Mouse (Mus musculus): ENCODE results near the gene Stk40. TPM values are rescaled to one million over a fixed set of nuclear protein-coding genes. Genes with fewer than 3 reads are reported as not detected.

Gene Stk40
- total RNA-seq, 2 experiments from 2014 or later = 52.4 to 63.1 TPM

- DNase-seq = no peak
Measured at GRCm38 (mm10) chr4:126120506-126120905, 16.7 kb downstream of the Stk40 start.

GRCm38 (mm10) chr4:126123309-126124040 is 19.7 kb downstream of the Stk40 start:
- DNase-seq = peak; percentile 49 to 60

- no peak for DNase-seq
Measured at GRCm38 (mm10) chr4:126130502-126130901, 26.7 kb downstream of the Stk40 start.

GRCm38 (mm10) chr4:126131290-126132121 is 27.7 kb downstream of the Stk40 start:
- DNase-seq = peak; percentile 73 to 77

GRCm38 (mm10) chr4:126132636-126133264 is 29.0 kb downstream of the Stk40 start:
- DNase-seq = no peak

DNA sequence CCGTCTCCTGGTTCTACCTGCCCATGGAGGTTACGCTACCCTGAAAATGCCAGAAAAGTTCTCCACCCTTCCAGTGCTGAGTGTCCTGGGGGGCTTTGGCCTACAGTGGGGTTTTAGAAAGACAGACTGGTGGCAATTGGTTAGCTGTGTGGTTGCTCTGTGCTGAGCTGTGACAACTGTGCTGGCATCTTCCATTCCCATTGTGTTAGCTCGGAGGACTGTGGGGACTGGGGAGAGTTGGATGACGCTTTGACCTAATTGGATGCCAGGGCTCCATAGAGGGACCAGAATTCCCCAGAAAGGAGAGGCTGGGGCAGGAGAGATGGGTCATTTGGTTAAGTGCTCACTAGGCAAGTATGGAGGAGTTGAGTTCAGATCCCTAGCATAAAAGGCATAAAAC is 30.5 kb downstream of the Stk40 start:
- DNase-seq = no peak

DNA sequence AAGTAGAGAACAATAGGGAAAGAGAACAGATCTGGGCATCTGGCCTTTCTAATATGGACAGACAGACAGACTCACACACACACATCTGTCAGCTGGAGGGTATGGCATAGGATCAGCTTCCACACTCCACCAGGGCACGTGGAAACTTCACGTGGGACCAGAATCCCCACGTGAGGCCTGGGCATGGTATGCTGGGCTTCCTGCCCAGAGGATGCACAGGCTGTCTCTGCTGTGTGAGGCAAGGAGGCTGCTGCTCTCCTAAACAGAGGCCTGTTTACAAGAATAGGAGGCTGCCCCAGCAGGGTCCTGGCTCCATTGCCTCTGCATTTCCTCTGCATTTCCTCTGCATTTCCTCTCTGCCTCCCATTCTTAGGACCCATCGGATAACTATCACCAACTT is 30.9 kb downstream of the Stk40 start:
- no peak for DNase-seq

GRCm38 (mm10) chr4:126137773-126138172 is 34.0 kb downstream of the Stk40 start:
- no peak for DNase-seq

DNA sequence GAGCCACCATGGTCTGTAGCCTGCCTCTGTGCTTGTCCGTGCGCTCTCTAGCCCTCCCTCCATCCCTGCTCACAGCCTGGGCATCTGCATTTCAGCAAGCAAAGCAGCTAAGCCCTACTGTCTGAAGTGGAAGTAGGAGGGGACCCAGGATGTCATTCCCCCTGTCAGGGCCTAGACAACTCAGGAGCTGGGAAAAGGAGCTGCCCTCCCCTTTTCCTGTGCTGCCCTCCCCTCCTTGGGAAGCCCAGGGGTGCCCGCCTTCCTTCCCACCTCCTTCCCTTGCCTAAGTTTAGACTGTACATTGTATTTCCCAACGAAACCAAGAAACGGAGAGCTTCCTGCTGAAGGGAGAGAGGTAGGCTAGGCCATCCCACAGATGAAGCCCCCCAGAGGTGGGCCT is 37.3 kb downstream of the Stk40 start:
- peak in 1 of 2 experiments; percentile 57 for DNase-seq

DNA sequence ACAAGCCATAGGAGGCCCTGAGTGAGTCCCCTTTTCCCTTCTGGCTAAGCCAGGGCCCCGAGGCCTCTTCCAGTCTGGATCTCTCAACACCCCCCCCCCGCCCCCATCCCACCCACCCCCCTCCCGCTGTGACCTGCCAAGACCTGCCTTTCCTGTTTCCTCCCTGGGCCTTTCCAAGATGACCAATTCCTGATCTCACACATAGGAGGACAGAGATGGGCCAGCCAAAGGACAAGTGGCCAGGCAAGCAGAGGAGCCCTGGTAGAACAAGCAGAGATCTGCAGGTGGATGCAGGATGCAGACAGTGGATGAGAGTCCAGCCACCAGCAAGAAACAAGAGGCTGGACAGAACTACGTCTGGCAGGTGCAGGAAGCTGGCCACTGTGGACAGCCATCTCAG is 41.6 kb downstream of the Stk40 start:
- DNase-seq = no peak

DNA sequence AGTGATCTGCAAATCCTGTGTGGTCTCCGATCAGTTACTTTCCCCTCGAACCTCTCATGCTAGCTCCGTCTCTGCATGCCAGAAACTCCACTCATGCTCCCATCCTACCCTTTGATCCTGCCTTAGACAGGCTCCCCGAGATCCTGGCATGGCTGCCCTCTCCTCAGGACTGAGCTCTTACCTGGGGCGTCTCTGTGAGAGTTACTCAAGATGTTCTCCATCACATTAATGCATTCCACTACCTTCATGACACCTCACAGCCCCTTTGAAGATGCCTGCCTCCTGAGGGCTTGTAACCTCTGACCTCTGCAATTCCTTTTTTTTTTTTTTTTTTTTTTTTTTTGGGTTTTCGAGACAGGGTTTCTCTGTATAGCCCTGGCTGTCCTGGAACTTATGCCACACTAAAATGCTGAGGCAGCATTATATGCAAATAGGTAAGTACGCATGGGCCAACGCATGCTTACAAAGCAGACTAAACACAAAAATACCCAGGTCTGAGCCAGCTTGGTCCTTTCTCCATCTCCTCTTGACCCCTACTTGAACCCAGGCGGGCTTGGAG is 43.3 kb downstream of the Stk40 start:
- DNase-seq = no peak

DNA sequence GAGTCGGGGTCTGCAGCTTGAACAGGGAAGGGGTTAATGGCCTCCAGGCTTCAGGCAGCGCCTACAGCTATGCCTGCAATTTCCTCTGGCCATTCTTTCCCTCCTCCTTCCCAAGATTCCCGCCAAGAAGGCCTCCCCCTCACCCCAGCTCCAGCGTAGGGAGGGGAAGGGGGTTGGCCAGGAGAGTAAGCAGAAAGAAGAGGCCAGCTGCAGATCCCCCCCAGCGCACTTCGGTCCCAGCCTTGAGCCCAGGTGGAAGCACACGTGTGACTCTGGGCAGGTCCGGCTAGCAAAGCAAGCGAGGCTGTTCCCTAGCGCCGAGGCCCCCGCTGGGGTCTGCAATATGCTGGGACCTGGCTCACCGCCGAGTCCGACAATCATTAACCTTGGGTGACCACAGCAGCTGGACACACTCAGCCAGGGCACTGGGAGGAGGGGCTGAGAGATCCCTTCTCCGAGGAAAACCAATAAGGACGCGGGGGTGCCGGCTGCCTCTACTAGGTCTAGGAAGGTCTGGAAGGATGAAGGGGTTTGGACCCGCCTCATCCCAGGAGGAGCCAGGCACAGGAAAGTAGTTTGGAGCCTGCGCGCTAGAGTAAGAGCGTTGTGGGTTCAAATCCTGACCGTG is 43.9 kb downstream of the Stk40 start, which contains the start of gene Eva1b:
Eva1b (plus strand) TSS at position 212 of the 628 bp plus-strand sequence.
- peak; percentile 53 to 73 for DNase-seq

GRCm38 (mm10) chr4:126148161-126148961 is 44.6 kb downstream of the Stk40 start:
- peak; percentile 72 to 84 for DNase-seq

GRCm38 (mm10) chr4:126149041-126149676 is 45.4 kb downstream of the Stk40 start:
- DNase-seq = no peak

- no peak for DNase-seq
Measured at GRCm38 (mm10) chr4:126149798-126150197, 46.0 kb downstream of the Stk40 start.

GRCm38 (mm10) chr4:126150297-126150948 is 46.7 kb downstream of the Stk40 start:
- DNase-seq = peak; percentile 69 to 81

GRCm38 (mm10) chr4:126150949-126151320 is 47.2 kb downstream of the Stk40 start:
- DNase-seq = no peak

- no peak for DNase-seq
Measured at GRCm38 (mm10) chr4:126151701-126152440, 48.1 kb downstream of the Stk40 start.

- DNase-seq = peak in 1 of 2 experiments; percentile 41
Measured at GRCm38 (mm10) chr4:126152864-126153263, 49.1 kb downstream of the Stk40 start.
